Mouse (Mus musculus) MEL (cell line): ENCODE measurements around the gene Fam43a. TPM values are rescaled to one million over a fixed set of nuclear protein-coding genes. Genes with fewer than 3 reads are reported as not detected.

Experiments used
- DNase-seq: peaks from one replicate; pipeline ENCODE4 v3.0.0; 2011; ENCODE audit warnings: low read depth, low spot score
- H3K27ac ChIP-seq: 2 replicates; pipeline ENCODE4 v1.5.1; 2012; ENCODE audit warnings: low read depth, mild to moderate bottlenecking, control low read depth, low read length, moderate library complexity; ENCODE audit not compliant: control insufficient read depth
- H3K27me3 ChIP-seq, 2 experiments: fragments of 150-350 bp in 1 of 2; sonication (generic) in 1 of 2; 2 replicates each; pipeline ENCODE4 v1.6.1; 2012; ENCODE audit warnings: low read length in 2 of 2, mild to moderate bottlenecking in 2 of 2, improper control_type of control experiment in 1 of 2, moderate library complexity in 1 of 2; ENCODE audit not compliant: insufficient read depth in 2 of 2, control insufficient read depth in 1 of 2
- H3K36me3 ChIP-seq, 2 experiments: 2 replicates each; pipeline ENCODE4 v1.6.1; 2012 to 2014; ENCODE audit warnings: low read length in 2 of 2, improper control_type of control experiment in 1 of 2, inconsistent platforms in 1 of 2, mild to moderate bottlenecking in 1 of 2; ENCODE audit not compliant: insufficient read depth in 2 of 2, control insufficient read depth in 1 of 2
- H3K4me1 ChIP-seq, 2 experiments: fragments of 150-350 bp in 1 of 2; sonication (generic) in 1 of 2; 2 replicates each; pipeline ENCODE4 v1.6.1; 2012; ENCODE audit warnings: low read length in 2 of 2, improper control_type of control experiment in 1 of 2, mild to moderate bottlenecking in 1 of 2; ENCODE audit not compliant: insufficient read depth in 2 of 2, control insufficient read depth in 1 of 2
- H3K4me3 ChIP-seq, 2 experiments: fragments of 150-350 bp in 1 of 2; sonication (generic) in 1 of 2; 2 replicates each; pipeline ENCODE4 v1.5.1; 2012; ENCODE audit warnings: low read depth in 2 of 2, low read length in 2 of 2, mild to moderate bottlenecking in 2 of 2, moderate library complexity in 2 of 2, control low read depth in 1 of 2, improper control_type of control experiment in 1 of 2; ENCODE audit not compliant: control insufficient read depth in 1 of 2, insufficient read depth in 1 of 2
- H3K79me2 ChIP-seq: 2 replicates; pipeline ENCODE4 v1.6.1; 2012; ENCODE audit warnings: mild to moderate bottlenecking, low read length, moderate library complexity; ENCODE audit not compliant: control insufficient read depth, poor library complexity, insufficient read depth
- H3K9ac ChIP-seq: 2 replicates; pipeline ENCODE4 v1.6.1; 2012; ENCODE audit warnings: low read depth, mild to moderate bottlenecking, control low read depth, low read length, moderate library complexity; ENCODE audit not compliant: control insufficient read depth, poor library complexity, severe bottlenecking
- H3K9me3 ChIP-seq: fragments of 150-350 bp; sonication (generic); replicated peaks from 2 replicates; pipeline ENCODE4 v1.6.1; 2012; ENCODE audit warnings: mild to moderate bottlenecking, low read length, improper control_type of control experiment, moderate library complexity; ENCODE audit not compliant: insufficient read depth
- BHLHE40 ChIP-seq: IDR thresholded peaks from 2 replicates; pipeline ENCODE4 v1.6.1; 2012; ENCODE audit warnings: low read depth, mild to moderate bottlenecking, inconsistent platforms, low read length, improper control_type of control experiment, borderline replicate concordance
- CHD2 ChIP-seq: IDR thresholded peaks from 2 replicates; pipeline ENCODE4 v1.6.1; 2011; ENCODE audit warnings: low read length, improper control_type of control experiment
- CTCF ChIP-seq, 3 experiments: IDR thresholded peaks in 2 of 3; conservative IDR thresholded peaks in 1 of 3; 2 replicates each; pipeline ENCODE4 v1.5.1; 2011 to 2012; ENCODE audit warnings: low read length in 3 of 3, low read depth in 2 of 3, mild to moderate bottlenecking in 2 of 3, improper control_type of control experiment in 1 of 3, inconsistent platforms in 1 of 3, mixed read lengths in 1 of 3, moderate library complexity in 1 of 3; ENCODE audit not compliant: control insufficient read depth in 1 of 3, insufficient read depth in 1 of 3, poor library complexity in 1 of 3, severe bottlenecking in 1 of 3
- E2F4 ChIP-seq: IDR thresholded peaks from 2 replicates; pipeline ENCODE4 v1.6.1; 2011; ENCODE audit warnings: low read depth, low read length, improper control_type of control experiment, borderline replicate concordance
- EP300 ChIP-seq, 2 experiments: IDR thresholded peaks; 2 replicates each; pipeline ENCODE4 v1.6.1; 2011; ENCODE audit warnings: improper control_type of control experiment in 2 of 2, low read length in 2 of 2, low read depth in 1 of 2, mild to moderate bottlenecking in 1 of 2
- ETS1 ChIP-seq: IDR thresholded peaks from 2 replicates; pipeline ENCODE4 v1.6.1; 2012; ENCODE audit warnings: low read depth, mild to moderate bottlenecking, inconsistent platforms, low read length, improper control_type of control experiment, moderate library complexity
- GABPA ChIP-seq: IDR thresholded peaks from 2 replicates; pipeline ENCODE4 v1.6.1; 2012; ENCODE audit warnings: low read depth, mild to moderate bottlenecking, inconsistent platforms, low read length, improper control_type of control experiment, moderate library complexity
- HCFC1 ChIP-seq: IDR thresholded peaks from 2 replicates; pipeline ENCODE4 v1.6.1; 2012; ENCODE audit warnings: low read depth, mild to moderate bottlenecking, inconsistent platforms, low read length, improper control_type of control experiment, moderate library complexity
- JUND ChIP-seq: IDR thresholded peaks from 2 replicates; pipeline ENCODE4 v1.6.1; 2011; ENCODE audit warnings: low read depth, mild to moderate bottlenecking, improper control_type of control experiment, low read length
- MAX ChIP-seq: IDR thresholded peaks from 2 replicates; pipeline ENCODE4 v1.6.1; 2011; ENCODE audit warnings: low read length, improper control_type of control experiment
- MAZ ChIP-seq: IDR thresholded peaks from 2 replicates; pipeline ENCODE4 v1.6.1; 2012; ENCODE audit warnings: low read depth, mild to moderate bottlenecking, inconsistent platforms, low read length, improper control_type of control experiment
- MEF2A ChIP-seq: IDR thresholded peaks from 2 replicates; pipeline ENCODE4 v1.6.1; 2014; ENCODE audit warnings: low read depth, mild to moderate bottlenecking, inconsistent platforms, low read length, improper control_type of control experiment; ENCODE audit not compliant: poor library complexity, insufficient replicate concordance, severe bottlenecking; ENCODE audit errors: extremely low read depth
- MXI1 ChIP-seq: IDR thresholded peaks from 2 replicates; pipeline ENCODE4 v1.6.1; 2011; ENCODE audit warnings: mild to moderate bottlenecking, low read depth, low read length, improper control_type of control experiment
- MYB ChIP-seq: IDR thresholded peaks from 2 replicates; pipeline ENCODE4 v1.6.1; 2011; ENCODE audit warnings: mild to moderate bottlenecking, low read depth, low read length, improper control_type of control experiment
- MYC ChIP-seq: IDR thresholded peaks from 2 replicates; pipeline ENCODE4 v1.6.1; 2011; ENCODE audit warnings: low read depth, mild to moderate bottlenecking, low read length, improper control_type of control experiment, moderate library complexity
- NRF1 ChIP-seq: IDR thresholded peaks from 2 replicates; pipeline ENCODE4 v1.6.1; 2014; ENCODE audit warnings: low read depth, mild to moderate bottlenecking, inconsistent platforms, low read length, improper control_type of control experiment, moderate library complexity; ENCODE audit not compliant: poor library complexity, insufficient read depth, severe bottlenecking
- POLR2AphosphoS2 ChIP-seq: IDR thresholded peaks from 2 replicates; pipeline ENCODE4 v1.6.1; 2011; ENCODE audit warnings: low read length, improper control_type of control experiment
- RAD21 ChIP-seq: IDR thresholded peaks from 2 replicates; pipeline ENCODE4 v1.6.1; 2011; ENCODE audit warnings: mild to moderate bottlenecking, low read depth, low read length, improper control_type of control experiment
- SIN3A ChIP-seq: IDR thresholded peaks from 2 replicates; pipeline ENCODE4 v1.6.1; 2012; ENCODE audit warnings: low read length, improper control_type of control experiment, inconsistent platforms
- TAL1 ChIP-seq: IDR thresholded peaks from 2 replicates; pipeline ENCODE4 v1.6.1; 2012; ENCODE audit warnings: mild to moderate bottlenecking, inconsistent platforms, low read length, moderate library complexity, mixed read lengths
- TCF12 ChIP-seq: IDR thresholded peaks from 2 replicates; pipeline ENCODE4 v1.6.1; 2014; ENCODE audit warnings: low read depth, mild to moderate bottlenecking, inconsistent platforms, low read length, improper control_type of control experiment, moderate library complexity
- ZC3H11A ChIP-seq: IDR thresholded peaks from 2 replicates; pipeline ENCODE4 v1.6.1; 2012; ENCODE audit warnings: low read depth, mild to moderate bottlenecking, inconsistent platforms, low read length, improper control_type of control experiment
- ZNF384 ChIP-seq: IDR thresholded peaks from 2 replicates; pipeline ENCODE4 v1.6.1; 2012; ENCODE audit warnings: low read depth, mild to moderate bottlenecking, inconsistent platforms, low read length, improper control_type of control experiment
- polyA plus RNA-seq, 2 experiments: library from polyadenylated mRNA; stranded (reverse) in 1 of 2; unstranded in 1 of 2; fragments of >175 nt in 1 of 2; fragments of >200 nt in 1 of 2; gene quantifications; 2 replicates each; pipeline versions ENCODE4 v1.2.1 to v1.2.4; 2012; ENCODE audit warnings: low replicate concordance in 2 of 2, low read depth in 1 of 2; ENCODE audit not compliant: insufficient read length in 2 of 2, insufficient read depth in 1 of 2, missing spikeins in 1 of 2
- total RNA-seq: library from RNA; depleted of rRNA; stranded (reverse); fragments of 300-350 nt; gene quantifications from 2 replicates; pipeline ENCODE4 v1.2.3, GENCODE M21; 2012

Gene Fam43a
- total and polyA plus RNA-seq, 3 experiments, result 0.08 to 0.68 TPM; not detected in 1

DNA sequence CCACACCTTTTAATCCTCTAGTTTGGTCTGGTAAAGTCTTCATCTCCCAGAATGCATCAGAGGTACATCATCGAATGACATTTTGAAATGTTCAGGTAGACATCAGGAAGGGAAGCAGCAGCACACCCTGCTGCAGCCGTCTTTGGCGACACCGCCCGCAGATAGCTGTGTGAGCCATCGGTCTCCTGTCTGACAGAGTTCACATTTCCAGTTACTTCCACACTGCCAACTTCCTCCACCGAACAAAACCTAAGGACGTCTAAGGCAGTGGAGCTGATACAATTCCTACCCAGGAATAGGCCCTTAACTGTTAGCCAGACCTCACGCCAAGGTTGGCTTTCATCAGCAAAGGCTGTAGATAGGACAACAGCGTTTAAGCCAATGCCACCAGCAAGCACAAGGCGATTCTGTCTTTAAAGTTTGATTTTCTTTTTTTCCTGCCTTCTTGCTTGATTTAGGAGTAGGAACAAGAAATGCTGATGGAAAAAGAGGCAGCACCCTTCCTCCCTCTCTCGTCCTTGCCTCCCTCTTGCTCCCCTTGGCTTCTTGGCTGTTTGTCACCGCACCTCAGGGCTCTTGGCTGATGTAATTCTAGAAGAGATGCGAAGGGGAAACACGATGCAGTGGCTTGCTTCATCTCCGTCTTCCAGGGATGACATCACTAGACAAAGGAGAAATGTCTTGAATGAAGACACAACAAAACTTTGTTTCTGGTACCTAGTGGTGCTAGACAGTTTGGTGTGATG, 4.7 kb downstream of the Fam43a start:
- H3K79me2 ChIP-seq, result no peaks in the 10 kb centered on the region; the same call in 1 of the 2 replicates
- no peak overlapping the region for H3K4me3 ChIP-seq
- H3K36me3 ChIP-seq, result no peaks in the 10 kb centered on the region
- H3K27ac ChIP-seq, result no peak overlapping the region
- peaks cover 6 to 14% of the 10 kb centered on the region in 2 experiments; a peak in 3 of 4 replicates for H3K27me3 ChIP-seq
- no peak for DNase-seq
- TF ChIP-seq MAX, result no peak
- no peak for TF ChIP-seq POLR2AphosphoS2
- TF ChIP-seq SIN3A, result no peak
- no peak for TF ChIP-seq CHD2
- no peak for TF ChIP-seq MAZ
- no peak for TF ChIP-seq MYC
- H3K9ac ChIP-seq, result no peak overlapping the region
- no peaks in the 10 kb centered on the region for H3K4me1 ChIP-seq
- no peaks in the 10 kb centered on the region for H3K9me3 ChIP-seq

DNA sequence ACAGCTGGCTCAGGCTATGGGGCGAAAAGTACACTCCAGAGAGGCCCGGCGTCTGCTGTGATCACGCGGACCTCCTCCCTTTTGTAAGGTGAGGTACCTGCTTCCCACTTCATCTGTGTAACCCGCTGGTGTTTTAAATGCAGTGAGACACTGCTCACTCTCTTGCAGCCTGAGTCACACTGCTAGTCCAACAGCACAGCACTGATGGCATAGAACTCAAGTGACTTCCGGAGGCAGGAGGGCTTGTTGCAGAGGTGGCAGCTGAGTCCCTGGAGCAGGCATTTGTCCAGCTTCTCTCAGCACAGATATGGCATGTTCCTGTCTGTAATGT, 5.2 kb downstream of the Fam43a start:
- DNase-seq, result no peak
- no peak overlapping the region for H3K27ac ChIP-seq
- no peak overlapping the region for H3K4me3 ChIP-seq
- H3K79me2 ChIP-seq, result no peaks in the 10 kb centered on the region; the same call in 1 of the 2 replicates
- no peaks in the 10 kb centered on the region for H3K36me3 ChIP-seq
- no peak for TF ChIP-seq EP300 (IDR thresholded peaks at IDR 0.05; ENCODE audit: low read depth in 1 of 2, low read length in 2 of 2)
- no peak for TF ChIP-seq MXI1
- TF ChIP-seq MYB, result no peak
- no peak for TF ChIP-seq MEF2A
- no peak for TF ChIP-seq GABPA
- no peak for TF ChIP-seq NRF1
- no peak for TF ChIP-seq TAL1
- TF ChIP-seq CTCF (IDR thresholded peaks at IDR 0.05 in 2 of 3, conservative IDR thresholded peaks at IDR 0.05 in 1 of 3; ENCODE audit: control insufficient read depth in 1 of 3, insufficient read depth in 1 of 3, low read depth in 2 of 3, low read length in 3 of 3, poor library complexity in 1 of 3, severe bottlenecking in 1 of 3), result no peak
- TF ChIP-seq RAD21, result no peak
- no peak for TF ChIP-seq HCFC1
- TF ChIP-seq CHD2, result no peak
- TF ChIP-seq ZC3H11A, result no peak
- no peak for TF ChIP-seq MYC
- no peak for TF ChIP-seq TCF12
- no peak for TF ChIP-seq ZNF384
- no peak for TF ChIP-seq BHLHE40
- no peak for TF ChIP-seq E2F4
- TF ChIP-seq JUND, result no peak
- TF ChIP-seq ETS1, result no peak
- no peaks in the 10 kb centered on the region for H3K4me1 ChIP-seq
- H3K9ac ChIP-seq, result no peak overlapping the region
- H3K27me3 ChIP-seq, result peaks cover 6 to 14% of the 10 kb centered on the region in 2 experiments; a peak in 3 of 4 replicates
- no peaks in the 10 kb centered on the region for H3K9me3 ChIP-seq
